Mouse (Mus musculus) small intestine, adult 2 months (tissue): Measurements from ENCODE around the gene Map6. TPM values are rescaled to one million over a fixed set of nuclear protein-coding genes. Genes with fewer than 3 reads are reported as not detected.

ENCODE experiments used
- H3K27ac ChIP-seq: fragments of 200-500 bp; 2 replicates; pipeline ENCODE4 v1.5.1; 2012; ENCODE audit warnings: low read depth, low read length, control low read depth, inconsistent platforms; ENCODE audit not compliant: insufficient read depth
- H3K27me3 ChIP-seq: fragments of 200-500 bp; 2 replicates; pipeline ENCODE4 v1.6.1; 2012; ENCODE audit warnings: mild to moderate bottlenecking, moderate library complexity, low read length, inconsistent platforms; ENCODE audit not compliant: control insufficient read depth, insufficient read depth
- H3K36me3 ChIP-seq: fragments of 200-500 bp; 2 replicates; pipeline ENCODE4 v1.6.1; 2012; ENCODE audit warnings: mild to moderate bottlenecking, low read length, control low read depth, inconsistent platforms; ENCODE audit not compliant: control insufficient read depth, insufficient read depth
- H3K4me1 ChIP-seq: fragments of 200-500 bp; 2 replicates; pipeline ENCODE4 v1.6.1; 2012; ENCODE audit warnings: low read length, inconsistent platforms, mixed read lengths; ENCODE audit not compliant: control insufficient read depth, insufficient read depth, insufficient read length
- H3K4me3 ChIP-seq: fragments of 200-500 bp; 2 replicates; pipeline ENCODE4 v1.5.1; 2012; ENCODE audit warnings: low read depth, mild to moderate bottlenecking, control low read depth, inconsistent platforms, low read length, moderate library complexity
- CTCF ChIP-seq: fragments of 200-500 bp; IDR thresholded peaks from 2 replicates; pipeline ENCODE4 v1.5.1; 2012; ENCODE audit warnings: low read depth, mild to moderate bottlenecking, control low read depth, inconsistent platforms, low read length, moderate library complexity, mixed read lengths; ENCODE audit not compliant: insufficient replicate concordance, insufficient read length; ENCODE audit errors: extremely low read depth
- POLR2A ChIP-seq: fragments of 200-500 bp; IDR thresholded peaks from 2 replicates; pipeline ENCODE4 v1.6.1; 2012; ENCODE audit warnings: low read depth, mild to moderate bottlenecking, control low read depth, inconsistent platforms, low read length, moderate library complexity
- WGBS: fragments of 180-500 bp; shearing (Covaris S2); methylation state at CpG from one replicate; pipeline ENCODE4 v1.1.7; 2018; 5-methylcytosine and 5-hydroxymethylcytosine counted together
- polyA plus RNA-seq: library from polyadenylated mRNA; depleted of rRNA; stranded (reverse); fragments of >200 nt; gene quantifications from 2 replicates; pipeline ENCODE4 v1.2.3, GENCODE M21; 2012

Map6 gene
- polyA plus RNA-seq, 1 experiment = 1.2 TPM

- Histone ChIP-seq H3K4me3 (peak overlapping the region; percentile 31), H3K27ac (peak overlapping the region; percentile 96), H3K27me3 (no peaks in the 10 kb centered on the region), H3K36me3 (peaks cover 29% of the 10 kb centered on the region), H3K4me1 (peaks cover 53% of the 10 kb centered on the region)
- TF ChIP-seq POLR2A (peak; percentile 37; the same call in 1 of the 2 replicates), CTCF (no peak)
- 46% methylated on average over 7 of the region's 7 CpGs for WGBS
These were observed 37.0 kb upstream of the Map6 start for GRCm38 (mm10) chr7:99230061-99230747.

DNA sequence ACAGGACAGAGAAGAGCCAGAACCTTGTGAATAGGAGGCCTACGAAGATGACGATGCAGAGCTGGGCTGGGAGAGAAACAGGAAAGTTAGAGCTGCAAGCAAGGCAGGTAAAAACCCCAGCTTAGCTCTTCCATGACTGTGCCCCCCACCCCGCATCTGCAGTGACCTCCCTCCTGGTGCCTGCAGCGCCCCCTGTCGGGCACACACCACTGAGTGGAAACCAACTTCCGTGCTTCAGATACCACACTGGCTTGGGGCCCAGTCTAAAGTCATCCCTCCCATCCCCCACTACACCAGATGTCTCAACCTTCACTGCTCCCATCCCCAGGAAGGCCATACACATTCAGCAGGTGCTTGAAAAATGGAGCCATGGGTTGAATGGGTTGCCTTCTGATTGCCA lies 34.7 kb upstream of the Map6 start:
- 0 out of 2 replicates have a peak, but pooled peaks have one; percentile 24 for TF ChIP-seq CTCF
- TF ChIP-seq POLR2A = no peak

GRCm38 (mm10) chr7:99234916-99235315 lies 32.3 kb upstream of the Map6 start:
- 58% methylated on average over 2 of the region's 2 CpGs for WGBS
- no peak overlapping the region for H3K27ac ChIP-seq
- H3K36me3 ChIP-seq = peaks cover 6% of the 10 kb centered on the region
- no peaks in the 10 kb centered on the region for H3K27me3 ChIP-seq
- peaks cover 33% of the 10 kb centered on the region for H3K4me1 ChIP-seq
- no peak overlapping the region for H3K4me3 ChIP-seq
- TF ChIP-seq CTCF = no peak
- TF ChIP-seq POLR2A = no peak

More for the DNA sequence above, 34.7 kb upstream of the Map6 start:
- H3K4me1 ChIP-seq = peaks cover 40% of the 10 kb centered on the region
- WGBS = 79% methylated on average over 6 of the region's 6 CpGs
- peaks cover 16% of the 10 kb centered on the region for H3K36me3 ChIP-seq
- H3K27ac ChIP-seq = no peak overlapping the region
- no peak overlapping the region for H3K4me3 ChIP-seq
- H3K27me3 ChIP-seq = no peaks in the 10 kb centered on the region

GRCm38 (mm10) chr7:99235657-99236056 lies 31.6 kb upstream of the Map6 start:
- H3K27ac ChIP-seq = no peak overlapping the region

GRCm38 (mm10) chr7:99236888-99237660 lies 30.2 kb upstream of the Map6 start:
- Histone ChIP-seq H3K4me1 (peaks cover 28% of the 10 kb centered on the region), H3K4me3 (peak overlapping the region; percentile 89), H3K27me3 (no peaks in the 10 kb centered on the region), H3K27ac (peak overlapping the region; percentile 79), H3K36me3 (no peaks in the 10 kb centered on the region)
- TF ChIP-seq CTCF (no peak), POLR2A (no peak)
- 62% methylated on average over 8 of the region's 8 CpGs for WGBS

More at GRCm38 (mm10) chr7:99235657-99236056, 31.6 kb upstream of the Map6 start:
- 81% methylated on average over 2 of the region's 2 CpGs for WGBS
- Histone ChIP-seq H3K27me3 (no peaks in the 10 kb centered on the region), H3K4me3 (no peak overlapping the region), H3K36me3 (peaks cover 6% of the 10 kb centered on the region), H3K4me1 (peaks cover 29% of the 10 kb centered on the region)
- TF ChIP-seq POLR2A (no peak), CTCF (no peak)

GRCm38 (mm10) chr7:99238417-99238816 lies 28.8 kb upstream of the Map6 start, which contains the start of gene Mogat2:
Gene Mogat2, minus strand, starts transcription at chr7:99238619.
- Histone ChIP-seq H3K36me3 (no peaks in the 10 kb centered on the region), H3K27me3 (no peaks in the 10 kb centered on the region), H3K27ac (peak within 1 kb of the TSS; percentile 79), H3K4me3 (peak within 1 kb of the TSS; percentile 89), H3K4me1 (peaks cover 24% of the 10 kb centered on the region)
- TF ChIP-seq POLR2A = peak; percentile 70; the same call in 1 of the 2 replicates
- TF ChIP-seq CTCF = no peak
- 6% methylated on average over 13 of the region's 13 CpGs for WGBS

- Histone ChIP-seq H3K4me1 (peaks cover 15% of the 10 kb centered on the region), H3K4me3 (no peak overlapping the region), H3K36me3 (no peaks in the 10 kb centered on the region), H3K27me3 (no peaks in the 10 kb centered on the region), H3K27ac (no peak overlapping the region)
- TF ChIP-seq POLR2A = no peak
- no peak for TF ChIP-seq CTCF
- 90% methylated on average over 11 of the region's 11 CpGs for WGBS
These were observed 25.1 kb upstream of the Map6 start for GRCm38 (mm10) chr7:99242097-99242496.
